In genomic region chr17:85844486-85844885, GRCm38 (mm10) we compare ENCODE assay signal across 16 mouse cellular contexts.
"Had no signal": no experiment of that assay in that cellular context is flagged by ENCODE, and none has a peak within 500 bp of the region (broad histone marks: within the 10 kb centered on the region; RNA-seq: fewer than 3 reads in every experiment).

No protein-coding gene starts in this region.

- H3K9me3 ChIP-seq: neural tube, embryonic 13.5 days; neural tube, embryonic 15.5 days; stomach, embryonic 15.5 days had no signal

- H3K9ac ChIP-seq: neural tube, embryonic 13.5 days; neural tube, embryonic 15.5 days; stomach, embryonic 15.5 days had no signal

- H3K27me3 ChIP-seq: neural tube, embryonic 13.5 days; neural tube, embryonic 15.5 days; stomach, embryonic 15.5 days had no signal

- H3K4me1 ChIP-seq: neural tube, embryonic 13.5 days; neural tube, embryonic 15.5 days; stomach, embryonic 15.5 days had no signal

- H3K4me3 ChIP-seq: neural tube, embryonic 13.5 days; neural tube, embryonic 15.5 days; stomach, embryonic 15.5 days had no signal

- H3K27ac ChIP-seq: neural tube, embryonic 13.5 days; neural tube, embryonic 15.5 days; stomach, embryonic 15.5 days; stomach, postnatal 0 days had no signal

- H3K4me2 ChIP-seq: neural tube, embryonic 13.5 days; neural tube, embryonic 15.5 days; stomach, embryonic 15.5 days had no signal

- H3K36me3 ChIP-seq: neural tube, embryonic 13.5 days; neural tube, embryonic 15.5 days; stomach, embryonic 15.5 days had no signal

- DNase-seq: retina, postnatal 1 day; right cerebral cortex, adult 18-20 months; right cerebral cortex, postnatal 14 days; right cerebral cortex, postnatal 25 days; right cerebral cortex, postnatal 4 days; spleen, adult 18-20 months; thymus, adult 18-20 months; thymus, adult 2 months; thymus, postnatal 14 days; thymus, postnatal 25 days; thymus, postnatal 36 days; thymus, postnatal 4 days had no signal
